Comparison of ENCODE assay signal across 19 mouse cellular contexts in the genomic region with DNA sequence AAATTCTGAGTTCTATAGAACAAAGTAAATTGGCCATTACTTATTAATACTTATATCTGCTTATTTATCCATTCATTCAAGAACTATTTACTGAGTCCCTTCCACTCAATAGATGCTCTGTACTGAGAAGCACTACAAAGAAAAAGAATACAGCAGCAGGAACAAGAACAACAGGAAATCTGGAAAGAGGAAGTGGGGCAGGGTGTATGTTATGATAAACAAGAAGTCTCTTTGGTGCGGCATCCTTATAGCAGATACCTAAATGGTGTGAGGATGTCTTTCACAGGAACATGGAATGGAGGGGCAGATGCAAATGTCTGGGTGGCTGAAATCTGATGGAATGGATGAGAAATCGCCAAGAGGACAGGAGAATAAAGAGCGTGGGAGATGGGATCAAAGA.
"Had no signal": no experiment of that assay in that cellular context is flagged by ENCODE, and none has a peak within 500 bp of the region (broad histone marks: within the 10 kb centered on the region; RNA-seq: fewer than 3 reads in every experiment).

No protein-coding gene starts in this region.

- H3K4me1 ChIP-seq: neural tube, embryonic 13.5 days; neural tube, embryonic 15.5 days had no signal

- H3K27ac ChIP-seq: midbrain, embryonic 13.5 days; neural tube, embryonic 13.5 days; neural tube, embryonic 15.5 days had no signal

- H3K27me3 ChIP-seq: megakaryocyte, embryonic 14.5 days; midbrain, embryonic 13.5 days; neural tube, embryonic 13.5 days; neural tube, embryonic 15.5 days had no signal

- H3K36me3 ChIP-seq: midbrain, embryonic 13.5 days; neural tube, embryonic 13.5 days; neural tube, embryonic 15.5 days had no signal

- H3K4me2 ChIP-seq: lung, embryonic 14.5 days; midbrain, embryonic 11.5 days; midbrain, embryonic 13.5 days; neural tube, embryonic 13.5 days; neural tube, embryonic 15.5 days had no signal

- H3K9me3 ChIP-seq: megakaryocyte, embryonic 14.5 days; midbrain, embryonic 13.5 days; neural tube, embryonic 13.5 days; neural tube, embryonic 15.5 days had no signal

- H3K4me3 ChIP-seq: megakaryocyte, embryonic 14.5 days; midbrain, embryonic 13.5 days; myocyte; neural tube, embryonic 13.5 days; neural tube, embryonic 15.5 days had no signal

- H3K9ac ChIP-seq: lung, embryonic 14.5 days; midbrain, embryonic 13.5 days; neural tube, embryonic 13.5 days; neural tube, embryonic 15.5 days had no signal

- DNase-seq: lung, adult 18-20 months; lung, embryonic 14.5 days; lung, postnatal 10 days; lung, postnatal 4 days; retina, postnatal 1 day; right cerebral cortex, adult 18-20 months; right cerebral cortex, postnatal 25 days; right cerebral cortex, postnatal 4 days; spleen, adult 18-20 months; thymus, adult 18-20 months; thymus, postnatal 14 days; thymus, postnatal 36 days had no signal

- ATAC-seq: midbrain, embryonic 13.5 days; midbrain, embryonic 16.5 days had no signal
